Mouse (Mus musculus): ENCODE results near the gene Map3k9. TPM values are rescaled to one million over a fixed set of nuclear protein-coding genes. Genes with fewer than 3 reads are reported as not detected.

The Map3k9 gene
- polyA plus RNA-seq, 1 experiment, result 0.48 TPM

DNA sequence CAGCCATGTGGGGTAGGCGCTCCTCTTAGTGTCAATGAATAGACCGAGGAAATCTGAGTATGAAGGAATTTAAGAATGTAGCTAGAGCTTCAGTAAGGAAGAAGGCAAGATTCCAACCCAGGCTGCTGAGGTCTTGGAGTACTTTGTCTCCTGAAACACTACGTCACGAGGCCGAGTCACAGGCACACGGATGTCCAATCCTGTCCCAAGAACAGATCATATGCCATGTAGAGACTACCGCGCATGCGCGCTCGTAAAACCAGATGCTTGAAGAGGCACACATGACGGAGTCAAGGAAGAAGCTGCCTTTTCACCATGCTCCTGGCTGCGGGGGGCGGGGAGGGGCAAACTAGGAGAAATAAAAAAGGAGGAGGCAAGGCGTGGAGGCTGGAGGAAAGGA lies 90.9 kb downstream of the Map3k9 start:
- Histone ChIP-seq H3K4me3 (replicated peaks) (no peak overlapping the region), H3K4me1 (peaks cover 35% of the 10 kb centered on the region), H3K27me3 (replicated peaks) (peaks cover 4% of the 10 kb centered on the region), H3K9me3 (peaks cover 5% of the 10 kb centered on the region; the same call in 1 of the 2 replicates), H3K36me3 (replicated peaks; ENCODE audit: low read length) (no peaks in the 10 kb centered on the region)
- no peak for TF ChIP-seq GATA1 (IDR thresholded peaks at IDR 0.05; ENCODE audit: borderline replicate concordance, low read length)

DNA sequence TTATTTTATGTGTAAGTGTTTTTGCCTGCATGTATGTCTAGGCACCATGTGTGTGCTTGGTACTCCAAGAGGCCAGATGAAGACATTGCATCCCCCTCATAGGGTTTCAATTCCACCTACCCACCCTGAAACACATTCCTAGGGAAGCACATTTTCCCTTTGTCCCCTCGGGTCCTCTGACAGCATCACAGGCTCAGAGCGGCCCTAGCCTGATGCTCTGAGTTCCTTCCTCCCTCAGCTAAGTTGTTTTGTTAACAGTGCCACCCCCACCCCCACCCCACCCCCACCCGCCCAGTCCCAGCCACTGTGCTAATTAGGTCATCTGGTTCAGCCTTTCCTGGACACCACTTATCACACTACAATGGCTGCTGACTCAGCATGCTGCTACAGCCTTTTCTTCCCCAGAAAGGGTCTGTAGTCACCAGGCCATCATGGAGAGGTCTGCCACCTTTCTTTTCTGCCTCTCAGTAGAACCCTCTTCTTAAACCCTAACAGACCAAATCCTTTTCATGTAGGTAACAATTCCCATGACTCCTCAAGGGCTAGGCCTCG lies 91.4 kb downstream of the Map3k9 start:
- H3K4me3 ChIP-seq (replicated peaks), result peak overlapping the region; percentile 8

DNA sequence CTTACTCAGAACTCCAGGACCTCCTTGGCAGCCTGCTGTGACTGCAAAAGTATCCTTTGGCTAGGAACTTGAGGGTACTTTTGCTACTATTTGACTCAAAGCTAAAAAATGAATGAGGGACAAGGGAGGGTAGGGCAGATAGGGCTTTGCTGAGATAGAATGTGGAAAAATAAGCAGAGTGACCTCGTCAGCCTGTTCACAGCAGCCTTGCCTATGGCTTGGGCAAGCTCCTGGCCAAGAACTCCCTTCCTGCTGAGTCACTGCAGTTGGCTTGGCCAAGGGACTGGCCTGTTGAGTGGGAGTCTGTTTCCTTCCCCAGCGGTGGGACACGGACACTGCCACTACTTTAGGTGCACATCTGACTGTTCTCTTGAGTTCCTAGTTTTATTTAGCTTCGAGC lies 92.4 kb downstream of the Map3k9 start:
- H3K9me3 ChIP-seq, result no peaks in the 10 kb centered on the region
- peak overlapping the region; percentile 35 for H3K4me3 ChIP-seq (replicated peaks)
- no peaks in the 10 kb centered on the region for H3K36me3 ChIP-seq (replicated peaks; ENCODE audit: low read length)
- peaks cover 35% of the 10 kb centered on the region for H3K4me1 ChIP-seq
- H3K27me3 ChIP-seq (replicated peaks), result peaks cover 4% of the 10 kb centered on the region
- no peak for TF ChIP-seq GATA1 (IDR thresholded peaks at IDR 0.05; ENCODE audit: borderline replicate concordance, low read length)
- TF ChIP-seq FLI1 (IDR thresholded peaks at IDR 0.05; ENCODE audit: low read length), result no peak

More for the DNA sequence above, 91.4 kb downstream of the Map3k9 start:
- TF ChIP-seq GATA1 (IDR thresholded peaks at IDR 0.05; ENCODE audit: borderline replicate concordance, low read length) (no peak), FLI1 (IDR thresholded peaks at IDR 0.05; ENCODE audit: low read length) (no peak)
- Histone ChIP-seq H3K9me3 (peaks cover under 1% of the 10 kb centered on the region; the same call in 1 of the 2 replicates), H3K4me1 (peaks cover 35% of the 10 kb centered on the region), H3K27me3 (replicated peaks) (peaks cover 2% of the 10 kb centered on the region), H3K36me3 (replicated peaks; ENCODE audit: low read length) (no peaks in the 10 kb centered on the region)

DNA sequence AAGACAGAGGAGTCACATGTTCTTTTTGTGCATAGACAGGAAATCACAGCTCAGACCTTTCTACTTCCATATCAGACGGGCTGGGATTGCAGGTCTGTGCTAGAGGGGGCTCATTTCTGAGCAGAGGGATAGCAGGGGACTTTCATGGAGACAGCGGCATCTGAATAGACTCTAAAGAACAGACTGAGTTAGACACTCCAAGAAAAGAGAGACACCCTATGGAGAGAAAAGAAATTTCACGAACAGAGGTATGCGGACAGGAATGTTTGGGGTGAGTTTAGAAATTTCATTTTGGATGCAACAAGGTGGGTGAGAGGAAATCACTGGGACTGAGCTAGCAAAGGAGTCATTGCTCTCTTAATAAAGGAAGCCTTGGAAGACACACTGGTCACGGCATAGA lies 93.1 kb downstream of the Map3k9 start:
- H3K4me1 ChIP-seq, result peaks cover 35% of the 10 kb centered on the region
- no peaks in the 10 kb centered on the region for H3K9me3 ChIP-seq
- no peak overlapping the region for H3K4me3 ChIP-seq (replicated peaks)
- no peaks in the 10 kb centered on the region for H3K36me3 ChIP-seq (replicated peaks; ENCODE audit: low read length)
- TF ChIP-seq FLI1 (IDR thresholded peaks at IDR 0.05; ENCODE audit: low read length) (no peak), GATA1 (IDR thresholded peaks at IDR 0.05; ENCODE audit: borderline replicate concordance, low read length) (no peak)
- peaks cover 4% of the 10 kb centered on the region for H3K27me3 ChIP-seq (replicated peaks)

DNA sequence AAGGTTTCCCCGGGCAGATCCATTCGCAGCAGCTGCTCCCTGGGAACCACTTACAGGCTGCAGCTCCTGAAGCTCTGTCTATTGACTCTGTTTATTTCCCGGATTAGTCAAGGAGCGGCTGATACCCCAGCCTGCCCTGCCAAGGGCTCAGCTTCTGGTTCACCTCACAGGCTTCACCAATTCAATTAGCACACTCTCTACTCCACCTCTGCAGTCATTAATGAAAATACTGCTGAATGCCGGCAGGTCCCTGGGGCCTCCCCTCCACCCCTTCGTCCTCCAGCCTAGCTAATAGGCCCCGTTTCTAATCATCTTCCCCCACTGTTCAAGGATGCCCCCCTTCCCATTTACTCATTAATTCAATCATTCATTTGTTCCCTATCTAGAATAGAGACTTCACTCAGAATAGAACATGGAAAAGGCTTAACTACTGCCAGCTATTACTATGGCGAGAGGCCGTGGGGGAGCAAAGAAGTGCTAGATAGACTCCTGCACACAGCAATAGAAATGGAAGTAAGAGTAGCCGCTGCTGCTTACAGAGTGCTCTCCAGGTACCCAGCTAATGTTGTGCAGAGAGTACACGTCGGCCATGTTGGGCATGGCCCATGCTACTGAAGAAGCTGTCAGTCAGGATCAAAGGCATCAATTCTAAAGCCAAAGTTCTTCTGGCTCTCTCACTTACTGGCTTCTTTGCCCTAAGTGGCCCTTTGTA lies 94.4 kb downstream of the Map3k9 start:
- no peaks in the 10 kb centered on the region for H3K9me3 ChIP-seq
- no peak overlapping the region for H3K4me3 ChIP-seq (replicated peaks)
- peaks cover 4% of the 10 kb centered on the region for H3K27me3 ChIP-seq (replicated peaks)
- no peaks in the 10 kb centered on the region for H3K36me3 ChIP-seq (replicated peaks; ENCODE audit: low read length)
- H3K4me1 ChIP-seq, result peaks cover 35% of the 10 kb centered on the region
- TF ChIP-seq GATA1 (IDR thresholded peaks at IDR 0.05; ENCODE audit: borderline replicate concordance, low read length), result no peak
- no peak for TF ChIP-seq FLI1 (IDR thresholded peaks at IDR 0.05; ENCODE audit: low read length)

DNA sequence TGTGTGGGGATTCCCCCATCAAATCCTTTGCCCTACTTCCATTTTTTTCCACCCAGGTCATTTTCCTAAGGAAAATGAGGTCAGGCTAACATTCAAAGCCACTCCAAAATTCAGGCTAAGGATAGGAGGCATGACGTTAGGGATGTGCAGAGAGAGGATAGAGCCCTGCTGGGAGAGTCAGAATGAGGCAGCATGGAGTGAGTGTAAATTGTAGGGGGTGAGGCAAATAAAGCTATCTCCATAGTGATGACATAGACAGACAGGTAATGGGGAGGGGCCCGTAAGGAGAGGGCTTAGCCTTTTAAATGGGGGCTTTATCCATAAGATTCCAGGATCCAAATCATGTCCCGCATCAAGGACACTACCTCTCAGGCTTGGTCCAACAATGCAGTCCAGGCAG lies 95.0 kb downstream of the Map3k9 start:
- no peaks in the 10 kb centered on the region for H3K36me3 ChIP-seq (replicated peaks; ENCODE audit: low read length)
- no peaks in the 10 kb centered on the region for H3K9me3 ChIP-seq
- TF ChIP-seq FLI1 (IDR thresholded peaks at IDR 0.05; ENCODE audit: low read length), result no peak
- TF ChIP-seq GATA1 (IDR thresholded peaks at IDR 0.05; ENCODE audit: borderline replicate concordance, low read length), result no peak
- H3K4me3 ChIP-seq (replicated peaks), result no peak overlapping the region
- H3K27me3 ChIP-seq (replicated peaks), result peaks cover 4% of the 10 kb centered on the region
- H3K4me1 ChIP-seq, result peaks cover 35% of the 10 kb centered on the region

DNA sequence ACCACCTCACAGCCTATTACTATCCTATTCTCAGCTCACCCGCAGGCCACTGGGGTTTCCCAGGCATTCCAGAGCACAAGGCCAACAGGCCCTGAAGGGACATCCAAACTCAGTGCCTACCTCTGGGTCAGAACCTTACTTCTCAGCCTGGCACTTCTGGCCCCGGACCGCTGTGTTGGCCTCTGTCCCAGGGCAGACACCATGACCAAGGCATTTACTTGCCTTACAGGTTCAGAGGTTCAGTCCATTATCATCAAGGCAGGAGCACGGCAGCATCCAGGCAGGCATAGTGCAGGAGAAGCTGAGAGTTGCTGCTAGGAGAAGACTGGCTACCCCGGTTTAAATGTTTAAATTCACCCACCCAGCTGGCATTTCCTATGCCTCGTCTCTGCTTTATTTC lies 96.9 kb downstream of the Map3k9 start:
- Histone ChIP-seq H3K9me3 (no peaks in the 10 kb centered on the region), H3K27me3 (replicated peaks) (peaks cover 4% of the 10 kb centered on the region), H3K36me3 (replicated peaks; ENCODE audit: low read length) (no peaks in the 10 kb centered on the region), H3K4me3 (replicated peaks) (no peak overlapping the region), H3K4me1 (peaks cover 29% of the 10 kb centered on the region)
- TF ChIP-seq GATA1 (IDR thresholded peaks at IDR 0.05; ENCODE audit: borderline replicate concordance, low read length), result no peak

DNA sequence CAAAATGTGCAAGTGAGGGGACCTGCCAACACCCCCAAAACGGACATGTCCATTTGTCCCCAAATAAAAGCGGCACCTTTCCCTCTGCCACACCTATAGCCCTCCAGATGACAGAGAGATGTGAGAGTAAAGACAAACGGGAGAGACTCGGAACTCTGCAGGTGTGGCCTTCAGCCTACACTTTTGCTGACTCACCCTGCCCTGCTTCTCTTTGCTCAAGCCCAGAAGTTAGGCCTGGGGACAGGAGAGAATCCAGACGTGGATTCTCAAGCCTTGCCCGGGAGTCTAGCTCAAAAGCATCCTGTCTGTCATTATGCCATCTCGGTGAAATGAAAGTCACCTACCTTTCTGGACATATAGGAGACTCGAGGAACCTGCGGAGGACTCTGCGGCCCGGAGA lies 97.6 kb downstream of the Map3k9 start:
- H3K36me3 ChIP-seq (replicated peaks; ENCODE audit: low read length), result no peaks in the 10 kb centered on the region
- peaks cover 6% of the 10 kb centered on the region for H3K27me3 ChIP-seq (replicated peaks)
- TF ChIP-seq FLI1 (IDR thresholded peaks at IDR 0.05; ENCODE audit: low read length), result no peak
- no peak for TF ChIP-seq GATA1 (IDR thresholded peaks at IDR 0.05; ENCODE audit: borderline replicate concordance, low read length)
- no peaks in the 10 kb centered on the region for H3K9me3 ChIP-seq
- no peak overlapping the region for H3K4me3 ChIP-seq (replicated peaks)
- peaks cover 25% of the 10 kb centered on the region for H3K4me1 ChIP-seq

DNA sequence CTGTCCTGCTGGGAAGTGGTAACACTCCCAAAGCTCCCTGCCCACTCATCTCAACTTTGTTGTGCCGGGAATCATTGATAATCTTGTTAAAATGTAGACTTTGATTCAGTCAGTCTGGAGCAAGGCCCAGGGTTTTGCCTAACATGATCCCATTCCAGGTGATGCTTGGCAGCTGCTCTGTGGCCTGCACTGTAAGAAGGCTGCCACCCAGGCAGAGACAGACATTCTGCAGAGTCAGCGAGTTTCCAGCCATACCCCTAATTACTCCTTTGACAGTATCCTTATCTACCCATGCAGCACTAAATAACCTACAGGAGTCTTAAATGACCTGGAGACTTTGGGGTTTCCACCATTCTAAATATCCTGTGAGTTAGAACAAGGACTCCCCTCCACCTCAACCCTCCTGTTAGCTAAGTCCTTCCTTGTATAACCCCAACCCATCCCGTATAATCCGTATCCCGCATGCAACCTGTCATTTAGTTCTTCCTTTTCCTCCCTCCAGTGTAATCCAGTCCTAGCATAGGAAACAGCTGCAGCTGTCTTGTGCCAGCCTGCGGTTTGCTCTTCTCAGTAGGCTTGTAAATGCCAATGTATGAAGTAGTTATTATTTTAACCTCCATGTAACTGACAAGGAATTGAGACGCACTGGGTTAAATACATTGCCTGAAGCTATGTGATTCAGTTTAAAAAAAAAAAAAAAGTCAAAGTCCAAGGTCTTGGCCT lies 101.0 kb downstream of the Map3k9 start:
- no peaks in the 10 kb centered on the region for H3K9me3 ChIP-seq
- no peaks in the 10 kb centered on the region for H3K36me3 ChIP-seq (replicated peaks; ENCODE audit: low read length)
- TF ChIP-seq GATA1 (IDR thresholded peaks at IDR 0.05; ENCODE audit: borderline replicate concordance, low read length), result no peak
- TF ChIP-seq FLI1 (IDR thresholded peaks at IDR 0.05; ENCODE audit: low read length), result no peak
- no peak overlapping the region for H3K4me3 ChIP-seq (replicated peaks)
- H3K4me1 ChIP-seq, result peaks cover 24% of the 10 kb centered on the region
- H3K27me3 ChIP-seq (replicated peaks), result peaks cover 4% of the 10 kb centered on the region

DNA sequence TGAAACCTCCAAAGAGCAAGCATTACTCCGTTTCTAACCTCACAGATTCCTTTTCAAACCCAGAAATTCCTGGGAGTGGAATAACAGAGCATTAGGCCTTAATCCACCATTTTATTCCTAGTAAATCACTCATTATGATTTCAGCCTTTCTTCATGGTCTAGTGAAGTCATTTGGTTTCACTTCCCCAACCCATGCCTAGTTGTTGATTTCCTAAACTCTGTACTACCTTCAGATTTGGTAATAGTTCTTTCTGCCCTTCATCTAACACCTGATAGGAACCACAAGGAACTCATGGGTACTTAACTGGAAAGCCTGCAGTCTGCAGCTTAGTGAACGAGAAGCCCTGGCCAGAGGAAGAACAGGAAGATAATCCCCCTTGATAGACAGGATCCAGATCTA lies 105.4 kb downstream of the Map3k9 start:
- TF ChIP-seq GATA1 (IDR thresholded peaks at IDR 0.05; ENCODE audit: borderline replicate concordance, low read length) (no peak), FLI1 (IDR thresholded peaks at IDR 0.05; ENCODE audit: low read length) (no peak)
- no peak overlapping the region for H3K4me3 ChIP-seq (replicated peaks)

More for the DNA sequence above, 105.4 kb downstream of the Map3k9 start:
- peaks cover 16% of the 10 kb centered on the region for H3K4me1 ChIP-seq
- peaks cover 6% of the 10 kb centered on the region for H3K27me3 ChIP-seq (replicated peaks)
- no peaks in the 10 kb centered on the region for H3K9me3 ChIP-seq
- H3K36me3 ChIP-seq (replicated peaks; ENCODE audit: low read length), result no peaks in the 10 kb centered on the region

Other genes starting within 250 kb of the Map3k9 start
- 28.3 TPM in 1 of 2 replicates, not detected in the other for gene Gm20498, start 248.3 kb downstream of the Map3k9 start, polyA plus RNA-seq (2012; ENCODE audit: insufficient read depth, low replicate concordance)
- 1.2 TPM in 1 of 2 replicates, not detected in the other for gene Synj2bp, start 248.3 kb downstream of the Map3k9 start, polyA plus RNA-seq (2012; ENCODE audit: insufficient read depth, low replicate concordance)
- gene Adam21, start 212.7 kb downstream of the Map3k9 start, polyA plus RNA-seq (2012; ENCODE audit: insufficient read depth, low replicate concordance), result not detected in 2 replicates
- 2.8 TPM in 1 of 2 replicates, not detected in the other for gene Med6, start 186.2 kb downstream of the Map3k9 start, polyA plus RNA-seq (2012; ENCODE audit: insufficient read depth, low replicate concordance)
- gene Ttc9, start 149.9 kb downstream of the Map3k9 start, polyA plus RNA-seq (2012; ENCODE audit: insufficient read depth, low replicate concordance), result 3.1 and 3.7 TPM in 2 replicates
- gene Pcnx, start 78.8 kb upstream of the Map3k9 start, polyA plus RNA-seq (2012; ENCODE audit: insufficient read depth, low replicate concordance), result 8.0 and 11.5 TPM in 2 replicates